Mouse (Mus musculus) lung, adult 2 months (tissue): ENCODE measurements around the gene Capn3.

Experiments
- CTCF ChIP-seq: fragments of 200-500 bp; IDR thresholded peaks from 2 replicates; pipeline ENCODE4 v1.5.1; 2011; ENCODE audit warnings: mild to moderate bottlenecking, low read length, control low read depth; ENCODE audit not compliant: insufficient read depth
- POLR2A ChIP-seq: fragments of 200-500 bp; IDR thresholded peaks from 2 replicates; pipeline ENCODE4 v1.6.1; 2011; ENCODE audit warnings: low read depth, mild to moderate bottlenecking, control low read depth, low read length, borderline replicate concordance; ENCODE audit errors: extremely low read depth

DNA sequence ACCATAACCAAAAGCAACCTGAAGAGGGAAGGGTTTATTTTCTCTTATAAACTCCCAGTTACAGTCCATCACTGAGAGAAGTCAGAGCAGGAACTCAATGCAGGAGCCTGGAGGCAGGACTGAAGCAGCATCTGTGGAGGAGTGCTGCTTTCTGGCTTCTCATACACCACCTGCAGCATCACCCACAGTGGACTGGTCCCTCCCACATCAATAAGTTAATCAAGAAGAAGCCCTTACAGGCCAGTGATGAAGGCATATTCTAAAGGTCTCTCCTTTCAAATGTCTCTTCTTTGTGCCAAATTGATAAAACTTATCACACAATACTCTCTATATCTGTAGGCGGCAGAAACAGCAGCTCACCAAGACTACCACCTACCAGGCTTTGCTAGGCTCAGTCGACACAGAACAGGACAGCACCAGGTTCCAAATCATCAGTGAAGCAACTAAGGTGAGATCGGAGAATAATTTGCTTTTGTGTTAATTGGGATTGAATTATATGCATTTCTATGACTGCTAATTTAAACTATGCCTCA, 44.7 kb upstream of the Capn3 start:
- TF ChIP-seq POLR2A: no peak
- no peak for TF ChIP-seq CTCF
